Mouse (Mus musculus) heart, postnatal 0 days (tissue): ENCODE results near the gene Cdt1.

Source experiments
- CTCF ChIP-seq: IDR thresholded peaks from 2 replicates; pipeline ENCODE4 v1.5.1; 2016; ENCODE audit warnings: antibody characterized with exemption, control low read depth, low read depth
- EP300 ChIP-seq: IDR thresholded peaks from 2 replicates; pipeline ENCODE4 v1.6.1; 2016; ENCODE audit warnings: antibody characterized with exemption, low read depth

GRCm38 (mm10) chr8:122569329-122569728, 1.5 kb downstream of the Cdt1 start:
- no peak for TF ChIP-seq CTCF
- TF ChIP-seq EP300 = no peak
